ENCODE assay signal across 11 mouse cellular contexts in genomic region chr2:6366521-6366928, GRCm38 (mm10). TPM values are rescaled to one million over a fixed set of nuclear protein-coding genes. Genes with fewer than 3 reads are reported as not detected.
DNase-seq lines count a peak whose midpoint lies in the region; ATAC-seq and TF ChIP-seq lines count a peak whose summit lies in the region.
"Had no signal": no experiment of that assay in that cellular context is flagged by ENCODE, and none has a peak within 500 bp of the region (broad histone marks: within the 10 kb centered on the region; RNA-seq: fewer than 3 reads in every experiment).

No protein-coding gene starts in this region.

- ATAC-seq in hindbrain, embryonic 12.5 days (ENCODE audit: low FRiP score) = peak; percentile 56; the same call in 1 of the 2 replicates
- no peak; the same call in 1 of the 2 replicates for ATAC-seq in hindbrain, embryonic 11.5 days (ENCODE audit: low FRiP score)
- no peak; the same call in 1 of the 2 replicates for ATAC-seq in embryonic facial prominence, embryonic 13.5 days (ENCODE audit: insufficient number of reproducible peaks, insufficient read depth, low FRiP score, low TSS enrichment, low read depth)
- ATAC-seq in liver, embryonic 16.5 days (ENCODE audit: low read depth) = peak; percentile 32

- TF ChIP-seq CTCF in C2C12 (IDR thresholded peaks at IDR 0.05; ENCODE audit: control insufficient read depth, insufficient read depth, insufficient read length) = no peak

- H3K27me3 ChIP-seq in hindbrain, embryonic 12.5 days = no peaks in the 10 kb centered on the region
- no peaks in the 10 kb centered on the region for H3K27me3 ChIP-seq in hindbrain, embryonic 11.5 days (ENCODE audit: control insufficient read depth, insufficient read depth, low read length)
- no peaks in the 10 kb centered on the region for H3K27me3 ChIP-seq in C2C12 (ENCODE audit: control insufficient read depth, insufficient read depth, insufficient read length)
- no peaks in the 10 kb centered on the region for H3K27me3 ChIP-seq in embryonic facial prominence, embryonic 13.5 days
- no peaks in the 10 kb centered on the region for H3K27me3 ChIP-seq in liver, embryonic 16.5 days (ENCODE audit: control insufficient read depth, insufficient read depth, low read depth, low read length)

- peak overlapping the region; percentile 58; the same call in 1 of the 2 replicates for H3K27ac ChIP-seq in hindbrain, embryonic 12.5 days
- no peak overlapping the region for H3K27ac ChIP-seq in hindbrain, embryonic 11.5 days (ENCODE audit: low read depth, low read length)
- H3K27ac ChIP-seq in embryonic facial prominence, embryonic 13.5 days = peak overlapping the region; percentile 75
- H3K27ac ChIP-seq in liver, embryonic 16.5 days (ENCODE audit: low read length) = no peak overlapping the region

- H3K79me3 ChIP-seq in C2C12 (ENCODE audit: low read depth) = peaks cover 67% of the 10 kb centered on the region

- no peak overlapping the region for H3K9ac ChIP-seq in hindbrain, embryonic 12.5 days
- H3K9ac ChIP-seq in hindbrain, embryonic 11.5 days (ENCODE audit: low read depth, low read length) = no peak overlapping the region
- no peak overlapping the region for H3K9ac ChIP-seq in embryonic facial prominence, embryonic 13.5 days
- H3K9ac ChIP-seq in liver, embryonic 16.5 days (ENCODE audit: low read depth, low read length) = no peak overlapping the region

- H3K4me2 ChIP-seq in hindbrain, embryonic 12.5 days (replicated peaks) = no peak overlapping the region
- no peak overlapping the region for H3K4me2 ChIP-seq in hindbrain, embryonic 11.5 days (replicated peaks; ENCODE audit: low read depth, low read length)
- H3K4me2 ChIP-seq in embryonic facial prominence, embryonic 13.5 days = no peak overlapping the region
- H3K4me2 ChIP-seq in liver, embryonic 16.5 days (ENCODE audit: low read depth, low read length) = no peak overlapping the region
- H3K4me2 ChIP-seq: heart, embryonic 11.5 days had no signal

- peaks cover 92% of the 10 kb centered on the region for H3K79me2 ChIP-seq in C2C12 (ENCODE audit: control insufficient read depth, insufficient read depth)

- H3K4me1 ChIP-seq in hindbrain, embryonic 12.5 days = peaks cover 19% of the 10 kb centered on the region
- H3K4me1 ChIP-seq in hindbrain, embryonic 11.5 days (replicated peaks; ENCODE audit: control insufficient read depth, insufficient read depth, low read length) = 0 out of 2 replicates have a peak, but pooled peaks cover 2% of the 10 kb centered on the region
- peaks cover 50% of the 10 kb centered on the region for H3K4me1 ChIP-seq in embryonic facial prominence, embryonic 13.5 days
- peaks cover 9% of the 10 kb centered on the region for H3K4me1 ChIP-seq in liver, embryonic 16.5 days (ENCODE audit: control insufficient read depth, low read depth, low read length)

- WGBS in hindbrain, embryonic 12.5 days = 66% methylated on average over 9 of the region's 9 CpGs
- WGBS in hindbrain, embryonic 11.5 days = 80% methylated on average over 9 of the region's 9 CpGs
- WGBS in embryonic facial prominence, embryonic 13.5 days = 51% methylated on average over 9 of the region's 9 CpGs
- WGBS in liver, embryonic 16.5 days (ENCODE audit: insufficient replicate concordance) = 22% methylated on average over 9 of the region's 9 CpGs

- H3ac ChIP-seq in C2C12 (ENCODE audit: control insufficient read depth, insufficient read length, low read depth) = no peak overlapping the region

- H3K36me3 ChIP-seq in hindbrain, embryonic 12.5 days = no peaks in the 10 kb centered on the region
- H3K36me3 ChIP-seq in hindbrain, embryonic 11.5 days (ENCODE audit: control insufficient read depth, insufficient read depth, low read length) = no peaks in the 10 kb centered on the region
- no peaks in the 10 kb centered on the region for H3K36me3 ChIP-seq in C2C12 (ENCODE audit: control insufficient read depth, insufficient read depth)
- H3K36me3 ChIP-seq in embryonic facial prominence, embryonic 13.5 days = no peaks in the 10 kb centered on the region
- no peaks in the 10 kb centered on the region for H3K36me3 ChIP-seq in liver, embryonic 16.5 days (ENCODE audit: control insufficient read depth, insufficient read depth)

- no peak overlapping the region for H3K4me3 ChIP-seq in hindbrain, embryonic 12.5 days
- H3K4me3 ChIP-seq in hindbrain, embryonic 11.5 days (ENCODE audit: low read depth, low read length) = no peak overlapping the region
- no peak overlapping the region for H3K4me3 ChIP-seq in C2C12 (ENCODE audit: insufficient read depth, poor library complexity, severe bottlenecking)
- no peak overlapping the region for H3K4me3 ChIP-seq in embryonic facial prominence, embryonic 13.5 days
- H3K4me3 ChIP-seq in liver, embryonic 16.5 days (ENCODE audit: low read depth, low read length) = no peak overlapping the region

- no peaks in the 10 kb centered on the region for H3K9me3 ChIP-seq in hindbrain, embryonic 12.5 days (replicated peaks)
- no peaks in the 10 kb centered on the region for H3K9me3 ChIP-seq in hindbrain, embryonic 11.5 days (ENCODE audit: control insufficient read depth, low read length)
- H3K9me3 ChIP-seq in embryonic facial prominence, embryonic 13.5 days = no peaks in the 10 kb centered on the region
- H3K9me3 ChIP-seq in liver, embryonic 16.5 days (replicated peaks; ENCODE audit: control insufficient read depth, low read length) = no peaks in the 10 kb centered on the region

- DNase-seq in hindbrain, embryonic 11.5 days (ENCODE audit: low spot score) = no peak
- DNase-seq in natural killer cell, adult 2 months (ENCODE audit: low spot score in 2 of 2) = no peak
- no peak for DNase-seq in urinary bladder, adult 18-20 months (ENCODE audit: low spot score in 2 of 2)
- DNase-seq in left cerebral cortex, adult 8-10 months (ENCODE audit: low spot score in 2 of 2) = no peak
- DNase-seq: cerebellum, adult 11 months; thymus, adult 2 months had no signal

TF ChIP-seq in C2C12, 6 proteins besides CTCF, POLR2A, EP300 and RAD21:
- peak; percentile 77 for TF ChIP-seq MYOD1 (IDR thresholded peaks at IDR 0.05; ENCODE audit: control insufficient read depth, insufficient read length, low read depth)
- peak; percentile 96 for TF ChIP-seq FOSL1 (IDR thresholded peaks at IDR 0.05; ENCODE audit: insufficient read depth, low read length, poor library complexity, severe bottlenecking)
- no peak for TF ChIP-seq MYOG (IDR thresholded peaks at IDR 0.05; ENCODE audit: control insufficient read depth, extremely low read depth, insufficient read length)
- TF ChIP-seq USF1 (IDR thresholded peaks at IDR 0.05; ENCODE audit: low read depth) = peak; percentile 93
- peak; percentile 99 for TF ChIP-seq MAX (IDR thresholded peaks at IDR 0.05)
- TF ChIP-seq CEBPB (IDR thresholded peaks at IDR 0.05; ENCODE audit: low read depth) = no peak

RNA-seq across cellular contexts. Expression of gene Usp6nl, which starts 44.1 kb away (rescaled TPM):
- polyA plus RNA-seq in hindbrain, embryonic 12.5 days (2016; fragmentation: Nextera tagmentation; extraction: Ambion mirVana) = 15.6 and 16.3 TPM in 2 replicates
- polyA plus RNA-seq in hindbrain, embryonic 11.5 days (2014; fragmentation: Nextera tagmentation; extraction: Ambion mirVana) = 12.9 and 15.8 TPM in 2 replicates
- polyA plus RNA-seq in C2C12 (2012; fragmentation: generic; extraction: Trizol) = 6.1 TPM
- 9.7 and 10.9 TPM in 2 replicates for polyA plus RNA-seq in embryonic facial prominence, embryonic 13.5 days (2015; fragmentation: Nextera tagmentation; extraction: Ambion mirVana)
- polyA plus RNA-seq in liver, embryonic 16.5 days (2015; fragmentation: Nextera tagmentation; extraction: Ambion mirVana) = 2.7 and 3.6 TPM in 2 replicates
- total RNA-seq in left cerebral cortex, adult 8-10 months (2022) = 10 to 100 TPM; 16.9 to 20.8 (median 18.3) TPM

Comparison
In these comparisons a context has a peak if more than half of its experiments do, and no peak if none do; other contexts are left out.
1. ATAC-seq: peak in hindbrain, embryonic 12.5 days (single experiment) and liver, embryonic 16.5 days (single experiment); none in hindbrain, embryonic 11.5 days (single experiment) and embryonic facial prominence, embryonic 13.5 days (single experiment).
2. H3K27ac ChIP-seq: peak in hindbrain, embryonic 12.5 days (single experiment) and embryonic facial prominence, embryonic 13.5 days (single experiment); none in hindbrain, embryonic 11.5 days (single experiment) and liver, embryonic 16.5 days (single experiment).